Mouse (Mus musculus): ENCODE data around the gene Dnaaf3. TPM values are rescaled to one million over a fixed set of nuclear protein-coding genes. Genes with fewer than 3 reads are reported as not detected.

Gene Dnaaf3
- polyA plus RNA-seq, 1 experiment from 2014 or later, result 2.3 TPM

GRCm38 (mm10) chr7:4503858-4504257, 28.4 kb downstream of the Dnaaf3 start:
- no peak overlapping the region for H3K4me3 ChIP-seq (replicated peaks)
- no peak overlapping the region for H3K27ac ChIP-seq
- H3K9ac ChIP-seq (replicated peaks), result no peak overlapping the region
- 0 out of 2 replicates have a peak, but pooled peaks cover 3% of the 10 kb centered on the region for H3K27me3 ChIP-seq
- 0 out of 2 replicates have a peak, but pooled peaks cover 4% of the 10 kb centered on the region for H3K36me3 ChIP-seq
- 85% methylated on average over 5 of the region's 5 CpGs for WGBS
- peaks cover 23% of the 10 kb centered on the region for H3K4me1 ChIP-seq (replicated peaks)
- H3K9me3 ChIP-seq, result no peaks in the 10 kb centered on the region
- H3K4me2 ChIP-seq (replicated peaks), result no peak overlapping the region
- no peak for ATAC-seq

GRCm38 (mm10) chr7:4503100-4503499, 29.2 kb downstream of the Dnaaf3 start:
- 0 out of 2 replicates have a peak, but pooled peaks cover 4% of the 10 kb centered on the region for H3K36me3 ChIP-seq
- H3K27me3 ChIP-seq, result no peaks in the 10 kb centered on the region
- WGBS, result 76% methylated on average over 4 of the region's 4 CpGs
- peaks cover 31% of the 10 kb centered on the region for H3K4me1 ChIP-seq (replicated peaks)
- no peak overlapping the region; the same call in 1 of the 2 replicates for H3K4me3 ChIP-seq (replicated peaks)
- no peak for ATAC-seq
- H3K4me2 ChIP-seq (replicated peaks), result no peak overlapping the region
- H3K9me3 ChIP-seq, result no peaks in the 10 kb centered on the region
- no peak overlapping the region for H3K27ac ChIP-seq
- H3K9ac ChIP-seq (replicated peaks), result no peak overlapping the region

- peak overlapping the region; percentile 97 for H3K9ac ChIP-seq (replicated peaks)
- no peaks in the 10 kb centered on the region for H3K27me3 ChIP-seq
- peak overlapping the region; percentile 92 for H3K4me3 ChIP-seq (replicated peaks)
- H3K36me3 ChIP-seq, result 0 out of 2 replicates have a peak, but pooled peaks cover 7% of the 10 kb centered on the region
- peak overlapping the region; percentile 85 for H3K4me2 ChIP-seq (replicated peaks)
- peak; percentile 29 for ATAC-seq
- peaks cover 36% of the 10 kb centered on the region for H3K4me1 ChIP-seq (replicated peaks)
- 14% methylated on average over 14 of the region's 14 CpGs for WGBS
- H3K9me3 ChIP-seq, result no peaks in the 10 kb centered on the region
- no peak overlapping the region for H3K27ac ChIP-seq
These were observed 29.7 kb downstream of the Dnaaf3 start for GRCm38 (mm10) chr7:4502421-4503090.

GRCm38 (mm10) chr7:4501558-4502397, 30.5 kb downstream of the Dnaaf3 start, which contains the start of gene Ppp1r12c:
Ppp1r12c (minus strand) TSS chr7:4501680.
- Histone ChIP-seq H3K27ac (peak within 1 kb of the TSS; percentile 92), H3K4me3 (replicated peaks) (peak within 1 kb of the TSS; percentile 92), H3K27me3 (no peaks in the 10 kb centered on the region), H3K36me3 (peaks cover 12% of the 10 kb centered on the region), H3K4me2 (replicated peaks) (peak within 1 kb of the TSS; percentile 85), H3K9ac (replicated peaks) (peak within 1 kb of the TSS; percentile 97), H3K9me3 (no peaks in the 10 kb centered on the region), H3K4me1 (replicated peaks) (peaks cover 43% of the 10 kb centered on the region)
- under 1% methylated on average over 51 of the region's 62 CpGs for WGBS
- ATAC-seq, result peak; percentile 90

- Histone ChIP-seq H3K36me3 (peaks cover 20% of the 10 kb centered on the region), H3K9me3 (no peaks in the 10 kb centered on the region), H3K9ac (replicated peaks) (peak overlapping the region; percentile 97), H3K27me3 (no peaks in the 10 kb centered on the region), H3K27ac (peak overlapping the region; percentile 92), H3K4me3 (replicated peaks) (peak overlapping the region; percentile 92), H3K4me2 (replicated peaks) (peak overlapping the region; percentile 85), H3K4me1 (replicated peaks) (peaks cover 43% of the 10 kb centered on the region)
- peak; percentile 62 for ATAC-seq
- WGBS, result under 1% methylated on average over 33 of the region's 52 CpGs
These were observed 31.3 kb downstream of the Dnaaf3 start for GRCm38 (mm10) chr7:4500892-4501471.

- ATAC-seq, result no peak
- Histone ChIP-seq H3K9ac (replicated peaks) (peak overlapping the region; percentile 97), H3K27me3 (no peaks in the 10 kb centered on the region), H3K4me2 (replicated peaks) (peak overlapping the region; percentile 85), H3K36me3 (peaks cover 37% of the 10 kb centered on the region), H3K4me3 (replicated peaks) (peak overlapping the region; percentile 92), H3K27ac (peak overlapping the region; percentile 53; the same call in 1 of the 2 replicates), H3K4me1 (replicated peaks) (peaks cover 43% of the 10 kb centered on the region), H3K9me3 (no peaks in the 10 kb centered on the region)
- 98% methylated on average over 4 of the region's 4 CpGs for WGBS
These were observed 33.2 kb downstream of the Dnaaf3 start for GRCm38 (mm10) chr7:4499034-4499433.

- H3K4me3 ChIP-seq (replicated peaks), result peak overlapping the region; percentile 92
- H3K9ac ChIP-seq (replicated peaks), result peak overlapping the region; percentile 97
These were observed 34.0 kb downstream of the Dnaaf3 start for GRCm38 (mm10) chr7:4498251-4498650.

GRCm38 (mm10) chr7:4497271-4497903, 34.9 kb downstream of the Dnaaf3 start:
- Histone ChIP-seq H3K4me1 (replicated peaks) (peaks cover 41% of the 10 kb centered on the region), H3K9me3 (no peaks in the 10 kb centered on the region), H3K36me3 (peaks cover 52% of the 10 kb centered on the region), H3K27me3 (no peaks in the 10 kb centered on the region), H3K9ac (replicated peaks) (no peak overlapping the region; the same call in 1 of the 2 replicates), H3K4me3 (replicated peaks) (no peak overlapping the region), H3K27ac (0 out of 2 replicates have a peak overlapping the region, but pooled peaks have one; percentile 53), H3K4me2 (replicated peaks) (peak overlapping the region; percentile 85)
- WGBS, result 92% methylated on average over 9 of the region's 9 CpGs
- no peak for ATAC-seq

More at GRCm38 (mm10) chr7:4498251-4498650, 34.0 kb downstream of the Dnaaf3 start:
- peak overlapping the region; percentile 85 for H3K4me2 ChIP-seq (replicated peaks)
- no peaks in the 10 kb centered on the region for H3K27me3 ChIP-seq
- H3K27ac ChIP-seq, result peak overlapping the region; percentile 53; the same call in 1 of the 2 replicates
- H3K9me3 ChIP-seq, result no peaks in the 10 kb centered on the region
- peaks cover 44% of the 10 kb centered on the region for H3K36me3 ChIP-seq
- peaks cover 43% of the 10 kb centered on the region for H3K4me1 ChIP-seq (replicated peaks)
- ATAC-seq, result peak; percentile 16
- WGBS, result 13% methylated on average over 9 of the region's 9 CpGs

- H3K9ac ChIP-seq (replicated peaks), result no peak overlapping the region
- no peaks in the 10 kb centered on the region for H3K9me3 ChIP-seq
- no peaks in the 10 kb centered on the region for H3K27me3 ChIP-seq
- WGBS, result 89% methylated on average over 3 of the region's 3 CpGs
- H3K4me3 ChIP-seq (replicated peaks), result no peak overlapping the region
- H3K36me3 ChIP-seq, result peaks cover 61% of the 10 kb centered on the region
- H3K4me2 ChIP-seq (replicated peaks), result no peak overlapping the region
- no peak overlapping the region for H3K27ac ChIP-seq
- peaks cover 40% of the 10 kb centered on the region for H3K4me1 ChIP-seq (replicated peaks)
- no peak for ATAC-seq
These were observed 35.8 kb downstream of the Dnaaf3 start for GRCm38 (mm10) chr7:4496468-4496867.

GRCm38 (mm10) chr7:4493991-4494390, 38.3 kb downstream of the Dnaaf3 start:
- ATAC-seq, result no peak
- Histone ChIP-seq H3K9ac (replicated peaks) (no peak overlapping the region), H3K4me1 (replicated peaks) (peaks cover 22% of the 10 kb centered on the region), H3K4me2 (replicated peaks) (no peak overlapping the region), H3K9me3 (no peaks in the 10 kb centered on the region), H3K27me3 (no peaks in the 10 kb centered on the region), H3K27ac (no peak overlapping the region), H3K4me3 (replicated peaks) (no peak overlapping the region), H3K36me3 (peaks cover 72% of the 10 kb centered on the region)
- WGBS, result 88% methylated on average over 1 of the region's 1 CpGs
